Mouse (Mus musculus) large intestine, adult 2 months (tissue): Measurements from ENCODE around the gene Arx. TPM values are rescaled to one million over a fixed set of nuclear protein-coding genes. Genes with fewer than 3 reads are reported as not detected.

Experiments used
- DNase-seq: peaks from one replicate; pipeline ENCODE4 v3.0.0-alpha.2; 2012; ENCODE audit warnings: low read depth, low spot score
- WGBS: fragments of 180-500 bp; shearing (Covaris S2); methylation state at CpG from one replicate; pipeline ENCODE4 v1.1.7; 2018; 5-methylcytosine and 5-hydroxymethylcytosine counted together
- polyA plus RNA-seq: library from polyadenylated mRNA; depleted of rRNA; stranded (reverse); fragments of >200 nt; gene quantifications from 2 replicates; pipeline ENCODE4 v1.2.3, GENCODE M21; 2012; rRNA removed

The Arx gene
- 0.20 and 0.32 TPM in 2 replicates for polyA plus RNA-seq

DNA sequence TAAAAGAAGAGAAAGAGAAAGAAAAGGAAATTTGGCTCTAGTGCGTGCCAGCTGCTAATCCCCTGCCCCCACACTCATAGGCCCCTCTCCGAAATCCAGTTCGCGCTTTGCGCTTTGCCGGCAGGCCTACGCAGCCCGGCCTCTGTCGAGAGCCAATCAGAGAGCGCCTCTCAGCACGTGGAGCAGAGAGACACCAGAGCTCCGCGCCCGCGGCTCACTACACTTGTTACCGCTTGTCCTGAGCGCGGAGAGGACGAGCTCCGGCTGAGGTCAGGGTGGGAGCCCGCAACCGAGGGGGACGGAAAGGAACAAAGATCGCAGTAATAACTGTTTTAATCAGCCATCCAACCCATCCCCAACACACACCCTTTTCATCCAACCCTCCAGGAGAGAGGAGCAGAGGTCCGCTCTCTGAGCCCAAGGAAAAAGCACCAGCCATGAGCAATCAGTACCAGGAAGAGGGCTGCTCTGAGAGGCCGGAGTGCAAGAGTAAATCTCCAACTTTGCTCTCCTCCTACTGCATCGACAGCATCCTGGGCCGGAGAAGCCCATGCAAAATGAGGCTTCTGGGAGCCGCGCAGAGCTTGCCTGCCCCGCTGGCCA lies at the start of gene Arx:
Gene Arx, plus strand, starts transcription at position 155 of the 603 bp plus-strand sequence.
- WGBS: 21% methylated on average over 31 of the region's 31 CpGs
- peak; percentile 7 for DNase-seq

- 80% methylated on average over 1 of the region's 1 CpGs for WGBS
- DNase-seq: no peak
These were observed 34.9 kb upstream of the Arx start for GRCm38 (mm10) chrX:93251329-93251728.

- DNase-seq: no peak
- 52% methylated on average over 3 of the region's 3 CpGs for WGBS
These were observed 10.6 kb upstream of the Arx start for GRCm38 (mm10) chrX:93275689-93276088.

GRCm38 (mm10) chrX:93279940-93280339 lies 6.3 kb upstream of the Arx start:
- WGBS: 46% methylated on average over 4 of the region's 11 CpGs
- no peak for DNase-seq

DNA sequence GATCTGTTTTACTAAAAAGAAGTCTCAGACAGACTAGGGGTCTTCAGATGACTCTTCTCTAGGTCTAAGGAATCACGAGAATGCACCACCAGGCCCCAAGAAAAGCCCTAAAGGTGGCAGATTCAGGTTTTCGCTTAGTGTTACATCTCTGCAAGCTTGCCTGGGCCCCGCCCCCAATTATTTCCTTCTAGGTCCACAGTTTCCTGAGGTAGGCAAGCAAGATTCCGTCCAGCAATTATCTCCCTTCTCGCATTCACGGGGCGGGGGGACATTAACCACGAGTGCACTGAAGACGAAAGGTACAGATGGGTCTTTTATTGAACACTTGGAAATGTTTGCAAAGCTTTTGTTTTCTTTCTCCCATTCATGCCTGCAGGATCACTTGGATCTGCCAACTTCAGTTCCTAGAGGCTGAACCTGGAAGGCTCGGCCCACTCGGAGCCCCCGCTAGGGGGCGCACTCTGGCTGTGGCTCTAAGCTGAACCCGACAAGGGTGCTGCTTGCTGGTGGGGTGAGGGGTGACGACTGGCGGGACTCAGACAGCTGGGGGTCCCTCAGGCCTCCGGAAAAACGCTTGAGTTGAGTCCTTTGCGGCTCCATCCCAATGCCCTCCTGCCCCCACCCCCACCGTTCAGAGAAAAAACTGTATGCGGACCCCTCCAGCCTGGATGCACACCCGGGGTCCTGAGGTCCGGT lies 5.1 kb upstream of the Arx start:
- WGBS: 15% methylated on average over 23 of the region's 23 CpGs
- no peak for DNase-seq

- 20% methylated on average over 5 of the region's 5 CpGs for WGBS
- DNase-seq: no peak
These were observed 4.5 kb upstream of the Arx start for GRCm38 (mm10) chrX:93281756-93282155.

DNA sequence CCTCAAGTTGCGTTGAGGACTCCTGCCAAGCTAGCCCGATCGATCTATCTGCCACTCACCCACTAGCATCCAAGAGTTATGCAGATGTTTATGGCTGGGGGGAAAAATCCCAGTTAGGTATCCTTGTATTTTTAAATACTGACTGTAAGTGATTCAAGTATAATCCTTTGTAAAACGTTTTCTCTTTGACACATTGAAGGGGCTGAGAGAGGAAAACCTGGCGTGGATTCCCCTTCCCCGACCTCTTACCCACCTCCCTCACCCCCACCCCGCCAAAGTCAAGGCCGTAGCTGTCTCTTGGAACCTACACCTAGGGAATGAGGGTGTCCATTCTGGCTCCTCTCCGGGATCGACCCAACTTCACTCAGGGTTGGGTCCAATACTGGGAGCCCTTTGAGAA lies 1.2 kb upstream of the Arx start:
- 22% methylated on average over 10 of the region's 10 CpGs for WGBS
- no peak for DNase-seq

GRCm38 (mm10) chrX:93288339-93288738 lies 2.1 kb downstream of the Arx start:
- WGBS: 14% methylated on average over 33 of the region's 37 CpGs
- no peak for DNase-seq

DNA sequence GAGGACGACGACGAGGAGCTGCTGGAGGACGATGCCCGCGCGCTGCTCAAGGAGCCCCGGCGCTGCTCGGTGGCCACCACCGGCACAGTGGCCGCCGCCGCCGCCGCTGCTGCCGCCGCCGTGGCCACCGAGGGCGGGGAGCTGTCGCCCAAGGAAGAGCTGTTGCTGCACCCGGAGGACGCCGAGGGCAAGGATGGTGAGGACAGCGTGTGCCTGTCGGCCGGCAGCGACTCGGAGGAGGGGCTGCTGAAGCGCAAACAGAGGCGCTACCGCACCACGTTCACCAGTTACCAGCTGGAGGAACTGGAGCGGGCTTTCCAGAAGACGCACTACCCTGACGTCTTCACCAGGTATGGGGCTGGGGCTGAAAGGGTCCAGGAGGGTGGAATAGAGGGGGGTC lies 2.8 kb downstream of the Arx start:
- WGBS: 22% methylated on average over 36 of the region's 37 CpGs
- DNase-seq: no peak

- 12% methylated on average over 12 of the region's 12 CpGs for WGBS
These were observed 3.7 kb downstream of the Arx start for GRCm38 (mm10) chrX:93289851-93290380.

DNA sequence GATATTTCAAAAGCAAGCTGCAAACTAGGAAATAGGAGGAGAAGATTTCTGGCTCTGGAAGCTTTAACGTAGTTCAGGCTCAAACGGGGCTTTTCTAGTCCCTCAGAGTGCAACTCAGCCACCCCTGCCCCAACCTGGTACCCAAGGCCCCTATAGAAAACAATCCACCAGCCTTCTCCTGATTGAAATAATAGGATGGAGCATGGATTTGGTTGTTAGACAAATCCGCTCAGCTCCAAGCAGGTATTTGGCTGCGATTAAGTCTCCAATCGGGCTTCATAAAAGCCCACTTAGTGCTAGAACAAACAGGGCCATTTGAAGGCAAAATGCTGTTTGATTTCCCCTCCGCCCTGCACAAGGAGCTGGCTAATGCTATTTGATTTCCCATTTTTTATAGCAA lies 5.8 kb downstream of the Arx start:
- WGBS: 17% methylated on average over 6 of the region's 6 CpGs
- DNase-seq: no peak

More at GRCm38 (mm10) chrX:93289851-93290380, 3.7 kb downstream of the Arx start:
- no peak for DNase-seq

DNA sequence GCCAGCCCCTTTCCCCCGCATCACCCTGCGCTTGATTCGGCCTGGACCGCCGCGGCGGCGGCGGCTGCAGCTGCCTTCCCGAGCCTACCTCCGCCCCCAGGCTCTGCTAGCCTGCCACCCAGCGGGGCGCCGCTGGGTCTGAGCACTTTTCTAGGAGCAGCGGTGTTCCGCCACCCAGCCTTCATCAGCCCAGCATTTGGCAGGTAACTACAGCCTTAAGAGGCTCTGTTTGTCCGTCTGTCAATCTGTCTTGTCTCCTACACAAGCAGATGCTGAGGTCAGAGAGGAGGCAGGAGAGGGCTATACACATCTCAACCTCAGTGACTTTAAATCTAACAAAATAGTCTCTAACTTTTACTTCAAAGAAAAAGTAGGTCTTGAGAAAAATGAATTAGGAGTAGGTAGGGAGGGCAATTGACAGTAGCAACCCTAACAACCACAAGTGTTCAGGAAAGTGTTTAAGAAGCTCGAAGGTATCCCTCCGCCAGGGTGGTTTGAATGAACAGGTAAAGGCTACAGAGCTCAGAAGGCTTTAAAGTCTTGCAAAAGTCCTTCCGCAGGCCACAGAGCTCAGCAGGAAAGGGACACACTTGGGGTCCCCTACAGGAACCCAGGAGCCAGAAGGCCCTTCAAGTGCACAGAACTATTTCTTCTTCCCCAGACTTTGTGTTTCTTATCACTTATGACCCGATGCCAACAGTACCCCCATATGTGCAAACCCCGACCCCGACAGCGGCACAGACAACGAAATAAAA lies 8.7 kb downstream of the Arx start:
- WGBS: 15% methylated on average over 25 of the region's 25 CpGs
- DNase-seq: no peak

DNA sequence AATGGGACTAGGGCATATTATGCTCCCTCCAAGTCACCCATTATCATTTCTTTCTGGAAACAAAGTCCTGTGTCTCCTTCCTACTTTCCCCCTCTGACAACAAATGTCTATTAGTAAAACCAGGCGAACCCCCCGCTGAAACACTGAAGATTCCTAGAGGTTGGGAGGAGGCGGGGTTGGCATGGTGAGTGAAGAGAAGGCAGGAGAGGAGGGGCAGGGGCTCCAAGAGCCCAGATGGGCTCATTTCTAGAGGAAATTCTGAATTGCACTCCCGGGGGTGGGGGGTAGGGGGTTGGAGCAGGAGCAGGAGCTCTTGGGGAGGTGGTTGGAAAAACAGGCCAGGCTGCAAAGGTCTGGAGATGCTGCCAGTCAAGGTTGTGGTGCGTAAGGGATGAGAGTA lies 9.6 kb downstream of the Arx start:
- WGBS: 24% methylated on average over 5 of the region's 5 CpGs

GRCm38 (mm10) chrX:93297001-93297441 lies 10.8 kb downstream of the Arx start:
- no peak for DNase-seq
- WGBS: 14% methylated on average over 40 of the region's 40 CpGs

More for the DNA sequence above, 9.6 kb downstream of the Arx start:
- DNase-seq: no peak

DNA sequence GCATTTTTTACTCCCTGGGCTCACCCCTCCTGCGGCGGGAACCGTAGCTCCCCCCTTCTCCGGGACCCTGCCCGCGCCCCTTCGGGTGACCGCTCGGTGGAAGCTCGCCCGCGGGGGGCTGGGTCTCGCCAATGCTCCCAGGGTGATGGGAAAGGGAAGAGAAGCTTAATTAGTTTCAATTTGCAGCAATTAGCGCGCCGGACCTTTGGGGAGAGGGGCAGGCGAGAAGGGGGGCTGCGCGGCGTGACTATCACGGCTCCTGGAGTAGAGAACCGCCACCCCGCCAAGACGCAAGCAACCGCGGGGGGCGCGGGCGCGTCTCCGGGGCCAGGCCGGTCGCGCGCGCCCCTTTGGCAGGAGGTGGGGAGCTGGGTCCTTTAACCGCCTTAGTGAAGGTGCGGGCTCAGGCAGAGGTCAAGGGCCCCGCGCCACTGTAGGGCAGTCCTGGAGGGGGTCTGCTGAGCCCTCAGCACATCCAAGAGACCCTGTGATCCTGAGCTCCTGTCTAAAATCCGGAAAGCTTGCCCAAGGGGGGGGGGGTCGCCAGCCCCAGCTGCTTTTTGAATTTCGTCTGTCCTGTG lies 12.9 kb downstream of the Arx start:
- 13% methylated on average over 43 of the region's 43 CpGs for WGBS
- DNase-seq: no peak

DNA sequence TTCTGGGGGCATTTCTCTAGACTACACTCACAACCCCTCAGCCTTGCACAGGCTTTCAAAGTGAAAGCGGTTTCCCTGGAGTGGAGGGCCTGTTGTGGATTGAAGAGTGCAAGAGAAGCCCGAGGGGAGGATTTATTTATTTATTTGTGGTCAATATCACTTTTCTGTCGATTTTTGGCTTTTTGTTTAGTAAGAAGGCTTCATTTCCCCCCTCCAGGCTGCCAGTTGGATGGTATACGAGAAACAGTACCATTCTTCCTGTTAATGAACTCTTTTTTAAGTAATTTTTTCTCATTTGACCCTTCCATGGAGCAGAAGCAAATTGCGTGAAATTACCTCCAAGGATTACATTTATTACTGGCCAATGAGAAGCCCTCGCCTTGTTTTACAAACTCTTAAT lies 13.5 kb downstream of the Arx start:
- WGBS: 41% methylated on average over 6 of the region's 6 CpGs
- DNase-seq: no peak

DNA sequence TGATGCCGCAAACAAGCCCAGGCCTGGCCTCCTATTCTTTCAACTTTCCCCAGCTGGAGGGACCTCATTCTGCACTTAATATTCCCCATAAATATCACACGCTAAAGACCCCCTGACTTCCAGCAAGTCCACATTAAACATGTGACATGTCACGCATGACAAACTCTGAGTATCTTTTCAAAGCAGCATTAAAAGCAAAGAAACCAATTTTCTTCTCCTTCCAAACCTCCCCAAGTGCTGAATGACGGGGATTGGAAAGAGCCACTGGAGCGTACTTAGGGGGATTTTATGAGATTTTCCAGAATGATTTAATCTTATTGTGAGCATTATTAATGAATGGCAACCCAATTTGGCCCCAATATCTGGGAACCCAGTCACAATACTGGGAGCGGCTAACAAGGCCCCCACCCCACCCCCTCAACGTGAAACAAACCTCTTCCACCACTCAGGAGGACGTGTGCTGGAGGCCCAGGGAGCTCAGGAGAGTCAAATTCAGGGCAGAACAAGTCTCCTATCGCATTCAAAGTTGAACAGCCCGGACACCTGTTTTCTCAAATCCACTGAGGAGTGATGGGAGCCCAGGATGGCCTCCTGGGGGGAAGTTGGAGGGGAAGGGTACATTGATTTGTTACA lies 14.1 kb downstream of the Arx start:
- no peak for DNase-seq
- 41% methylated on average over 10 of the region's 10 CpGs for WGBS

DNA sequence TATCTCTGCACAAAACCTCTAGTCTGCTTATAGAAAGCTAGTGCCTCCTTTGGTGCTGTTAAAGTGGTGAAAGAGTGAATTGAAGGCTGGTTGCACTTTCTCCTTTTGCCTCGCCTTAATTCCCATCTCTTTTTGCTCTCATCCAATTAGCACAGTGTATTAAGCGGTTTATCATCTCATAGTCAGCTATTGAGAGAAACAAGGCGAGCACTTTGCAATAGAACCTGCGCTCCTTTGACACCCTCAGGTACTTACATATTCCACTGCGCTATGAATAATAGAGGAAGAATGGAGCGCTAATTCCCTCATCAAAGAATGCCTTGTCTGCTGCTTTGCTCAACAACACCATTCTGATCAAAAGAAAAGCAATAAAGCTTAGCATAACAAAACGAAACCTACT lies 15.6 kb downstream of the Arx start:
- no peak for DNase-seq
- 28% methylated on average over 7 of the region's 7 CpGs for WGBS

GRCm38 (mm10) chrX:93305780-93306179 lies 19.5 kb downstream of the Arx start:
- DNase-seq: no peak
- 91% methylated on average over 7 of the region's 7 CpGs for WGBS

- WGBS: 75% methylated on average over 4 of the region's 4 CpGs
These were observed 31.3 kb downstream of the Arx start for GRCm38 (mm10) chrX:93317577-93317976.

More at GRCm38 (mm10) chrX:93317577-93317976, 31.3 kb downstream of the Arx start:
- DNase-seq: no peak
